Mouse (Mus musculus) spleen, postnatal 10 days (tissue): ENCODE data around the gene Prdx1.
"Not testable (repeated sequence)": the region's sequence is repeated elsewhere in the genome, so short reads cannot be mapped to it uniquely, and the experiment has no call there.

Source experiments
- DNase-seq, 2 experiments: peaks; one replicate each; pipeline ENCODE4 v3.0.0; 2021 to 2022; ENCODE audit warnings: low spot score in 2 of 2

The Prdx1 gene

DNA sequence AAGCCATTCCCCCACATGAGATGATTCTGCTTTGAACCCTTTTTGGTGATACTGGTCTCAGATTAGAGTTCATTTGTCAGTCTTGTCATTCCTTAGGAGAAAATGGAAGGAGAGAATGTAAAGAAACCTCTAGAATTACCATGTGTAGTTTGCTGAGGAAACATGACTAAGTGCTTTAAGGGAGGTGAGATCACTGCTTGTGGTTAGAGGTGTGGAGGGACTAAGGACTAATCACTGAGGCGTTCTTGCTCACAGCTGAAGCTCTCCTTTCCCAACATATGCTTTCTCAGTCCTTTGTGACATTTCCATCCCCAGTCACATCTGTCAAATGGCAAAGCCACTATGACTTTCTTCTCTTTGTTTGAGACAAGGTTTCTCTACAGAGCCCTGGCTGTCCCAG is 7.5 kb upstream of the Prdx1 start:
- no peak for DNase-seq

DNA sequence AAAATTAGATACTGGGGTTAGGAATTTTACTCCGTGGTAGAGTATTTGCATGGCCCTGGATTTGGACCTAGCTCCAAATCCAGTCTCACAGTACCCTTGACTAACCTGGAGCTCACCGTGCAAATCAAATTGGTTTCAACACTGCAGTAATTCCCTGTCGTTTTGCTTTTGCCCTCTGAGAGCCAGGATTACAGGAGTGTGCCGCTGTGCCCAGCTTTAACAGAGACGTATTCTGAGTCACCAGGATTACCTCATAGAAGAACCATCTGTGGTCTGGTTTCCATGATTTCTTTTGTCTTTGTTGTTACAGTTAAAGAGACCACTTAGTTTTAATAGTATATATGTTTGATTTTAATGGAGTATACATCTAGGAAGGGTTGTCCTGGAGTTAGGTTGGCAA is 6.2 kb upstream of the Prdx1 start:
- no peak for DNase-seq

DNA sequence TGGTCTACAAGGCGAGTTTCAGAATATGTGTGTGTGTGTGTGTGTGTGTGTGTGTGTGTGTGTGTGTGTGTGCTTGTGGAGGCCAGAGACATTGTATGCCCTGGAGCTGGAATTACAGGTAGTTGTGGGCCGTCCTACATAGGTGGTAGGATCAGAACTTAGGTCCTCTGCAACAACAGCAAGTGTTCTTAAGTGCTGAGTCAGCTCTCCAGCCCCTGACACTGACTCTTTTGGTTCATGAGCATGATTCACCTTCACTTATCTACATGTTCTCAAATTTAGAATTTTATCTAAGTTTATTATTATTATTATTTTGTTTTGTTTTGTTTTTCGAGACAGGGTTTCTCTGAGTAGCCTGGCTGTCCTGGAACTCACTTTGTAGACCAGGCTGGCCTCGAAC is 4.8 kb upstream of the Prdx1 start:
- DNase-seq, result not testable (repeated sequence)

DNA sequence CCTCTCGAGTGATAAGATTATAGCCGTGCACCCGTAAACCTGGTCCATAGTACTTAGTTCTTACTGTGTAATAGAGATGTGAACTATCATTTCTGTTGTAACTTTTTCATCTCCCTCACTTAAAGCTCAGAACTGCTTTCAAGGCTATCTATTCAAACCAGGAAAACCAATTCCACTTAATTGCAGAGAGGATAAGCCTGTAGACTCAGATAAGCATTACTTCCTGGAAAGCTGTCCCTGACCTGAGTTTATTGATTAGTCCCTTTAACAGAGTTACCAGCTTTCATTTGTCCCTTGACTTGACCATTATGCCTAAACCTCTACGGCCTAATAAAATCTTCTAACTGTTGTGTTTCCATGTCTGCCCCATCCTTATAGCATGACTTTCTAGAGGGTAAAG is 1.4 kb upstream of the Prdx1 start:
- DNase-seq, result no peak

DNA sequence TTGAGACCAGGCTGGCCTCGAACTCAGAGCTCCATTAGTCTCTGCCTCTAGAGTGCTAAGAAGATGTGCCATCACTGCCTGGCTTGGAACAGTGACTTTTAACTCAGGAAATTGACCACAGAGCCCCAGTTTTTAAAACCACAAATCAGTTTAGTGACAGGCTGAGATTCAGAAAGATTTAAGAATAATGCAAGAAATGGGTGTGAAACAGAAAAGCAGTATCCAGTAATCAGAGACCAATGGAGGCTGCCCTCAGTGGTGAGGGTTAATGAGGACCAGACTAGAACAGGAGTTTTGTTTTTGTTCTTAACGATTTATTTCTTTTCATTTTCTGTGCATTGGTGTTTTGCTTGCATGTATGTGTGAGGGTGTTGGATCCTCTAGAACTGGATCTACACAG is 679 bp upstream of the Prdx1 start:
- no peak for DNase-seq

DNA sequence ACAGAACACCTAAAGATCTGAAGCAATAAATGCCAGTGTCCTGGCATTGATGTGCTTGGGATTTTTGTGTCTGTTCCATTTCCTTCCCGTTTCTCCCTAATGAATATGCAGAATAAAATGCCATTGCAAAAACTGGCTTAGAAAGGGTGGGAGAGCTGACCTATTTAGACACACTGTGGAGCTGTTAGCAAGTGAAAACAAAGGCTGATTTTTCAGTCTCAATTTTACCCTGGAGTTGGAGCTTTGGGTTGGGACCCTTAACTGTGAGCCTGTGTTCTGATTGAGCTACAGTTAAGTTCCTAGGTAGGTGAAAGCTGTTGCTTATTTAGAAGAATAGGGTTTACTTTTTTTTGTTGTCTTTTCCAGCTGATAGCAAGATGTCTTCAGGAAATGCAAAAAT is 1.7 kb downstream of the Prdx1 start:
- DNase-seq, result no peak

DNA sequence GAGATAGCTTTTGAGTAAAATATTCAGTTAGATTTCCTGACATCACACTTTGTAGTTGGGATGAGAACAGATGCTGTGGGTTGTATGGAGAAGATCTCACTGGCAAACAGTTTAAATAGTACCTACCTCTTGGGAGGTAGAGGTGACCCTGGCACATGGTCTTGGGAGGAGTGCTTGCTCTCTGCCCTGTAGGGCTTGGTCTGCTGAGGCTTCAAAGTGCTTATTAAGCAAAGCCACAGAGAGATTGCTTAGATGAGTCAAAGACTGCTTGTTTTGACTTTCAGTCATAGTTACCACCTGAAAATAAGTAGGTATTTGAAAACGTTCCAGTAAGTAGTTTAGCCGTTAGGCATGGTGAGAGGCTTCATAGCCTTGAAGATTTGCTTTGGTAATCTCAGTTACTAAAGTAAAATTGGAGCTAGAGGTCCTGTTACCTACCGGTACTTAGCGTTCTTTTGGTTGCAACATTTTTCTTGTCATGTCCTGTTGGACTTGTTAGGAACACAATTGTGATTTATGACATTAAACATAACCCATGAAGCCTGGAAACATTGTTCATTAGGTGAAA is 4.0 kb downstream of the Prdx1 start:
- DNase-seq, result no peak

DNA sequence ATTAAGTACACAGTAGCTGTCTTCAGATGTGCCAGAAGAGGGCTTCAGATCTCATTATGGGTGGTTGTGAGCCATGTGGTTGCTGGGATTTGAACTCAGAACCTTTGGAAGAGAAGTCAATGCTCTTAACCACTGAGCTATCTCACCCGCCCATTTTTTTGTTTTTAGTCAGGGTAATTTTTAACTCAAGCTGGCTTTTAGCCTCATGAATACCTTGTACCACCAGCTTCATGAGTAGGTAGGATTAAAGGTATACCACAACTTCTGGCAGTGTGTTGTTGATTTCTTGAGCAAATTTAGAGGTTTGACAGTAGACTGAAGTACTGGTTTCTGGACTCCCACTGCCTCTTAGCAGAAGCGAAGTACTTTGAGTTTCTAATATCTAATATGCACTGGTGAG is 6.8 kb downstream of the Prdx1 start:
- no peak for DNase-seq

DNA sequence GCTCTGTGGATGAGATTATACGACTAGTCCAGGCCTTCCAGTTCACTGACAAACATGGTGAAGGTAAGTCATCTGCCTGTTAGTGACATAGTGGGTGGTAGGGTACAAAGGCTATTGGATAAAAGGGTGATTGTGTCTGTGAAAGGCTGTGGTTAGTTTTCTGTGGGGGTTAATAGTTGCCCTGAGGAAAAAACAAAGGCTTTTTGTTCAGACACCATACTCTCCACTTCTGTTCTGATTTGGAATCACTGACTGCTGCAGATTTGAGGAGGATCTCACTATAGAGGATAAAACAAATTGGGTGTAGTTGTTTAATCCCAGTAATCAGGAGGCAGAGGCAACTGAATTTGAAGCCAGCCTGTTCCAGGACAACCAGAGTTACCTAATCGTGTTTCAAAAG is 8.4 kb downstream of the Prdx1 start:
- no peak for DNase-seq

DNA sequence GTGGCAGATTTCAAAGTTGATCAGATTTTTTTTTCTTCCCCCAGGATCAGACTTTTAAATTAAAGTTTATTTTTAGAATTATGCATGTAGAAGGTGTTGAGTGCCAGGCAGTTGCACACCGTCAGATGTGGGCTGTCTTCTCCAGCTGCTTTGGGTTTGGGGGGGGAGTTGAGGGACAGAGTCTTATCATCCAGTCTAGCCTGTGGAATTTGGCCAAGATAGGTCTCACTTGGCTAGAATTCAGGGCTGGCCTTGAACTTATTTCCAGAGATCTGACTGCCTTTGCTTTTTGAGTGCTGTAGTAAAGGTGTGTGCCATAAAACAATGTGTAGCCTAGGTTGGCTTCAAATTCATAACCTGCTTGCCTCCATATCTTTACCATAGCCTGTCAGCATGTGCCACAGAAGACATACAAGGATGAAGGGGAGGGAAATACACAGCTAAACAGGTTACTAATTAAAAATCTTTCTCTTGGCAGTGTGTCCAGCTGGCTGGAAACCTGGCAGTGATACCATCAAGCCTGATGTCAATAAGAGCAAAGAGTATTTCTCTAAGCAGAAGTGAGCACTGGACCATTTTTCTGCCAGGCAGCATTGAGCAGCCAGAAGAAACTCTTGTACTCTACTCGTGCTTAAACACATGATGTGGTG is 13.5 kb downstream of the Prdx1 start:
- no peak for DNase-seq

DNA sequence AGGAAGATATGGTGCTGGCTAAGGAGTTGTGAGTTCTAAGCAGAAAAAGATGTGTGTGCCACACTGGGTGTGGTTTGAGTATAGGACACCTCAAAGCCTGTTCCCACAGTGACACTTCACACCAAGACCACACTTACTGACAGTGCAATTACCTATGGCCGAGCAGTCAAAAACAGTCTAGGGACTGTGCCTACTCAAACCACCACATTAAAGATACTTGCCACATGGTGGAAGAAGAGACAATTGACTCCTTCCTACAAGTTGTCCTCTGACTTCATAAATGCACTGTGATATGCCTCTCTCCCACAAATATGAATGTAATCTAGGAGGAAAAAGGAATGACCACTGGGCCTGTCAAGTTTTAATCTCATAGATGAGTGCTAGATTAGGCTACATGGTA is 15.6 kb downstream of the Prdx1 start:
- no peak for DNase-seq

DNA sequence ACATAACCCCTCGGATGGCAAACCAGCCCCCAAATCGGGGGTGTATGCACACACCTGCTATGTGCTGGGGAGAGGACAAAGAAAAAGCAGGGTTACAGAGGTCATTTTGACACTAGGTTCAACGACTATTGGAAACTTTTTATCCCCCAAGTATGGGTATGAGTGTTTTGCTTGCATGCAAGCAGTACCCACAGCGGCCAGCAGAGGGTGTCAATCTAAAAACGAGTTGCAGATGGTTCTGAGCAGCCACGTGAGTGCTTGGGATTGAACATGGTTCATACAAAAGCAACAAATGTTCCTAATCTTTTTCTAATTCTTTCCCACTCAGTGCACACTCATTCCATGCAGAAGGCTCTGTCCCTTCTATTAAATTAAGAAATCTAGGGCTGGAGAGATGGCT is 18.5 kb downstream of the Prdx1 start:
- DNase-seq, result peak; percentile 81 to 90

DNA sequence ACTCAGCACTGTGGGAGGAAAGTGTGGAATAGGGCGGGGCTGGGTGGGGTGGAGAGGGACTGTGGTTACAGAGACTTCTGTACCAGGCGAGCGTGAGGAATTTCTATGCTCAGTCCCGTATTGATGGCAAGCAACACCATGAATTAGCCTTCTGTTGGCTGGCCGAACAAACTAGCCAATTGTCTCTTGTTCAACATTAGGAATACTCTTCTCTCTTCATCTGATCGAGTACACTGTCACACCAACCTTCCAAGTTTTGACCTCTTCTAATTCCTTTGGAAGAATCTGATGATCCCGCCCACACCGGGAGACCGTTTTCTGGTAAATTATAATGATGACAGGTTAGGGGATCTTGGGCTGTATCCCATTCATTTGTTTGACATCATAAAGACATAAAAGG is 22.3 kb downstream of the Prdx1 start:
- DNase-seq, result no peak

DNA sequence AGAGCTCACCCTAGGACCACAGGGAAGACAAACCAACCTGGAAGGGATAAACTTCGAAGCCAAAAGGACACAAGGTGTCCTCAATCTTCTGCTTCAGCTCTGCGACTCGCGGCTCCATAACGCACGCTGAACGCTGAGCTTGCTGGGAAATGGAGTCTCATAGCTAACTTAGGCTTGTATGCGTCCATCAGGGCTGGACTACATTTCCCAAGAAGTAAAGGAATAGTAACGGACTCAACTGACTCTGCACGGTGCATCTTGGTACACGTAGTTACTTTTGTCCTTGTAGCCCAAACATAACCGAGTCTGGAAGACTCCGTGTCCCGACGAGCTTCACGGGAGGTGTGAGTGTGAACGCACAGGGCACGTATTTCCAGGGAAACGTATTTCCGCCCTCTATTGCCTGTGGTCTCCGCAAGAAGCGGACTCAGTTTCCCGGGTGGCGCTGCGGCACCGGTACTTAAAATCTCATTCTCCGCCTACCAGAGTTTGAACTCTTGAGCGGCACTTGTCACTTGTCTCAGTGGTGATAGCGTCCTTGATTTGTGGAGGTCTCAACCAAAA is 22.9 kb downstream of the Prdx1 start, which contains the start of the genes Mmachc and Ccdc163:
Mmachc (minus strand) TSS at position 206 of the 564 bp plus-strand sequence.
Ccdc163 (plus strand) TSS at position 309 of the 564 bp plus-strand sequence.
- DNase-seq, result peak; percentile 73 to 85

DNA sequence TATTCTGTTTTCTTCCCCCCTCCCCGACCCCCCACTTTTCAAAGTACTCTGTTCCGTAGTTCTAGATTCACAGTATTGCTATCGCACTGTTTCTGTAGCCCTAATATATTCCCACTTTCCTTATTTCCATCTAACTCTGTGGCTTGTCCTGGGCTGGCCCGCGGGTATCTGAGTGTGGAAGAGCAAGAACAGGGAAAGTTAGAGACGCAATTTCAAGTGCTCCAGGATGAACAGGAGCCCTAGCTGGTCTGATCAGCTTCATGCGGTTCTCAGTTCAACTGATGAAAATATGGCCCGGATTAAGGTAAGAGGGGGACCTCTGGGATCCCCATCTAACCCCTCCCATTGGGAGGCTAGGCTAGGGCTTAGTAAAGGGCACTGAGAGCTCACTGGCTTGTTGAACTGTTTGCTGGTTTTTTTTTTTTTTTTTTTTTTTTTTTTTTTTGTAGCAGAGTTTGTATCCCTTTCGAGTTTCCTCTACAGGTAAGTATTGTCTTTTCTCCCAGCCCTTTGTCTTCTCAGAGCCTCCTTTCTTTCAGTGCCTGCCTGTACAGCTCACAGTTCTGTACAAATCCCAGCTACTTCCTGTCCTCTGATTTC is 23.5 kb downstream of the Prdx1 start:
- peak; percentile 21 to 23 for DNase-seq

DNA sequence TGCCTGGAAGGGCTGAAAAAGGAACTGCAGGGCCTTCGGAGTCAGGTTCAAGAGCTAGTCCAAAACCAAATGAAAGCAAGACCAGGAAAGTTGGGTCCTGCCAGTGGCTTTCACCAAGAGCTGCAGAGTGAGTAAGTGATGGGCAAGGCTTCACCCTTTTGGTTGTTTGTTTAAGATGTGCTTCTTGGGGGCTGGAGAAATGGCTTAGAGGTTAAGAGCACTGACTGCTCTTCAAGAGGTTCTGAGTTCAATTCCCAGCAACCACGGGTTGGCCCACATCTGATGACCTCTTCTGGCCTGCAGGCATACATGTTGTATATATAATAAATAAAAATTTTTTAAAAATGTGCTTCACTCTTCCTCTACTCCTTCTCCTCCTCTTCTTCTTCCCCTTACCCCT is 24.8 kb downstream of the Prdx1 start:
- DNase-seq, result no peak

DNA sequence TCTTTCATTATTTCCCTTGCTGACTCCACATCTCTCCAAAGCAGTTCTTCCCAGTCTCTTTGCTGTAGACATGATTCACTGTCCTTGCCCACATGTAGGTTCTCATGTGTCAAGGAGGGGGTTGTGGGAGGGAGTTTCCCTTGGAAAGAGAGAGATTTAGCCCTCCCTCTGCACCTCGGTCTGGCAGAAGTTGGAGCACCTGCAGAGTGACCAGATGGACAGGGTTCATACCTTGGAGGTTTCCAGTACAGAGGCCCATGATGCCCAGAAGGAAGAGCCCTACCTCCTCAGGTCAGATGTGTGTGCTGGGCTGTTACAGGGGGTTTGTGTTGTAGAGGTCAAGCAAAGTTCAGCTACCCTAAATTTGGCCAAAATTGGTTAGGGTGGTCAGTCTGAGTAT is 27.2 kb downstream of the Prdx1 start:
- DNase-seq, result no peak

DNA sequence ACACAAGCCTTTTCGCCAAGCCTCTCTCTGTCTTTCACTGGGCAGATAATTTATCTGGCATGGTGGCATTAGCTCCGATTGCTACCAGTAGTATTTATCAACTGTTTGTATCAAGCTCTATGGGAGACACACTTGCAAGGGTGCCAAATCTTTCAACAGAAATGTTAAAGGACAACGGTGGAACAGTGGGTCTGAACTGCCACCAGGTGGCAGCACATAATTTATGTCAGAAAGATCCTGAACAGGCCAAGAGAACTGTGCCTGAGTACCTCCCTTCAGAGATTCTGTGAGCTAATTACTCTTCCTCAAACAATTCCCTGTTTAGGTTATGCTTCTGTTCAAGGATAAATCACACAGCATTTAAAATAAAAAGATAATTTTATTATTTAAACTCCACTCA is 34.1 kb downstream of the Prdx1 start:
- DNase-seq, result peak; percentile 42 to 79

DNA sequence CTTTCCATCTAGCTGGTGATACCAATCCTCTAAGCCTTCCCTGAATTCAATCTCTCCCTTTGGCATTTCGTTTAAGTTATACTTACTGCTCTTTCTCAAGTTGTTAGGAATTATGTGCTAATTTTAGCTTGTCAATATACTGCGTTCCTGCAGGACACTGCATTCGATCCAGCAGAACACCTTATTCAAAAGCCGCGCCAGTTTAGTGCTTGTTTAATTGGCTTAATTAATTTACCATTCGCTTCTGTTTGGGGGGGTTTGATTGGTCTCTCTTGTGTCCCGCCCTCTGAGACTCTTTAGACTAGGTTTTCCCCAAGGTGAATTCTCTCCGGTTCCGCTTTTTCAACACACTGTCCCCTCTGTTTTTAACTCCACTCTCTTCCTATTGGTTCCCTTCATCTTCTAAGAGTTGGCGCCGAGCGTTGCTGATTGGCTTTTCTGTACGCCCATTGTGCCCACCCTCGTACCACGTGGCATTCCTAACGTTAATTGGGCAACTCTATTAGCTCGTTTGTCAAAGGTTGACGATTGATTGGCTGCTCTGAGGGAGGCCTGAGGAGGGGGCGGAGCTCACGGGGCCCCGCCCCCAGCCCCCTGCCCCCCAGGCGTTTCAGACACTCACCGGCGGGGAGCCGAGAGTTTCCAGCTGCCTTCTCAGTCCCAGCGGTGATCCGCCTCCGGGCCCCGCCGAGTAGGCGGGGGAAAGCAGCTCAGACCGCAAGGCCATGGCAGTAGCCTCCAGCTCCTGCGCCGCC is 35.2 kb downstream of the Prdx1 start, which contains the start of gene Tesk2:
Tesk2 (plus strand) TSS at position 606 of the 755 bp plus-strand sequence.
- peak; percentile 81 to 92 for DNase-seq

DNA sequence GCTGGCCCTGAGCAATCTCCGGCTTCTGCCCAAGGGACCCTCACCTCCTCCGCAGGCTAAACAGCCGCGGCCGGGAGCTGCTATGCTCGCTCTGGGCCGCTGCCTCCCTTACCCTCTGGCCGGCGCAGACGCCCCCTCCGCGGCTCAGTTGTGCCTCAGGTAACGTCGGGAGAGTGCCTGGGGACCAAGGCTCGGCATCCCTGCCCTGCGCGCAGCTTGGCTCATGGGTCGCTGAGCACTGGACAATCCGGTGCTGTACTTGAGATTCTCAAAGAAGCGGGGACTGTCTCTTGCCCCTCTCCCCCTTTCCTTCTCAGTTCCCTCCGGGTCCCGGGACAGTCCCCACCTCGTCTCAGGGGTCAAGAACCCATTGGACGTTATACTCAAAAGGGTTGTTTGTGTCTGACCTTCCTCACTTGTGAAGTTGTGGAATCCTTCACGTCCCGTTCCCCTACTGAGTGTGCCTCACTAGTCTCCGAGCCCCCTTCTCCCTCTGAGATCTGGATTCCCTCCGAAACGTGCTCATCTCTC is 35.8 kb downstream of the Prdx1 start:
- no peak for DNase-seq

DNA sequence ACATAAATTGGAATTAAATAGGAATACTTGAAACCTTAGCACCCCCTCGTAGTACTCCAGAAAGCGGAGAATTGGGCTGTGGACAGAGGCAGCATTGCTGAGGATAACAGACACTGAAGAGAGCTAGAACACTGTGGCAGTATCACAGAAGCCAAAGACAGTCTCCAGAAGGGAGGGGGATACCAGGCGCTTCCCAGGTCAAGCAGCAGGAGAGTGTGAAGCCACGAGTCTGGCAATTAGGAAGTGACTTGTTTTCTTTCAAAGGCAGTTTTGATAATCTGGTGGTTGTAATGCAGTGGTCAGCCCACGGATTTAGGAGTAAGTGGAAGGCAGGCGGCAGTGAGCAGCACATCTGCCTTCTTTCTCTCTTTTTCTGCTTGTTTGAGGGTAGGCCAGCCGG is 36.9 kb downstream of the Prdx1 start:
- DNase-seq, result no peak

DNA sequence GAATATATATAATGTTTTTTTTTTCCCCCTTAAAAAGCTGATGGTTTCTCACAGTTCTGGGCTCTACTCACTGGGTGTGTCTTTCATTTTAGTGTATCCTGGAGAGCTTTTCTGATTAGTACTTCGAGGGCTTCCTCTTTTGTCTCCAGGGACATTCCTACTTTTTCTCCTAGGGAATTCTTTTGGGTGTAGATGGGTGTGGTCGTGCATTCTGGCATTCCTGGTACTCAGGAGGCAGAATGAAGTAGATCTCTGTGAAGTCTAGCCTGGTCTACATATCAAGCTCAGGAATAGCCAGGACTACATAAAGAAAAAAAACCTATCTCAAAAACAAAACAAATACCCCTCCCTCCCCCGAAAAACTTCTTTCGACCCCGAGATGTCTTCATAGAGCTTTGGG is 40.1 kb downstream of the Prdx1 start:
- no peak for DNase-seq
